Mouse (Mus musculus) bone marrow macrophage, adult 2 months (primary cell): Measurements from ENCODE around the gene Polr3e. TPM values are rescaled to one million over a fixed set of nuclear protein-coding genes. Genes with fewer than 3 reads are reported as not detected.
A peak's percentile ranks its signal among the peaks of the same experiment; 100 is the strongest.

ENCODE experiments used
- H3K27ac ChIP-seq: 2 replicates; pipeline ENCODE4 v1.5.1; 2012; ENCODE audit warnings: low read depth, low read length; ENCODE audit not compliant: insufficient read depth
- H3K4me1 ChIP-seq: 2 replicates; pipeline ENCODE4 v1.6.1; 2012; ENCODE audit warnings: low read length; ENCODE audit not compliant: control insufficient read depth, insufficient read depth
- H3K4me3 ChIP-seq: 2 replicates; pipeline ENCODE4 v1.5.1; 2012; ENCODE audit warnings: mild to moderate bottlenecking, low read length, moderate library complexity; ENCODE audit not compliant: insufficient read depth
- CTCF ChIP-seq: IDR thresholded peaks from 2 replicates; pipeline ENCODE4 v1.5.1; 2012; ENCODE audit warnings: low read depth, mild to moderate bottlenecking, low read length, moderate library complexity
- POLR2A ChIP-seq: IDR thresholded peaks from 2 replicates; pipeline ENCODE4 v1.6.1; 2012; ENCODE audit warnings: mild to moderate bottlenecking, low read depth, low read length, borderline replicate concordance
- polyA plus RNA-seq: library from polyadenylated mRNA; stranded (reverse); fragments of >200 nt; gene quantifications from 2 replicates; pipeline ENCODE4 v1.2.4, GENCODE M21; 2012; ENCODE audit not compliant: missing spikeins, insufficient read depth, insufficient read length

The Polr3e gene
- polyA plus RNA-seq, 1 experiment = 9.3 TPM

- TF ChIP-seq POLR2A (no peak), CTCF (no peak)
- Histone ChIP-seq H3K4me3 (no peak overlapping the region), H3K27ac (no peak overlapping the region), H3K4me1 (peaks cover 31% of the 10 kb centered on the region)
Observed at GRCm38 (mm10) chr7:120880770-120881169, 36.8 kb upstream of the Polr3e start.

- no peak for TF ChIP-seq CTCF
- TF ChIP-seq POLR2A = no peak
- Histone ChIP-seq H3K4me1 (peaks cover 31% of the 10 kb centered on the region), H3K27ac (no peak overlapping the region), H3K4me3 (no peak overlapping the region)
Observed at GRCm38 (mm10) chr7:120881451-120881850, 36.1 kb upstream of the Polr3e start.

GRCm38 (mm10) chr7:120882674-120883073 is 34.9 kb upstream of the Polr3e start:
- Histone ChIP-seq H3K4me1 (peaks cover 27% of the 10 kb centered on the region), H3K27ac (no peak overlapping the region), H3K4me3 (no peak overlapping the region)
- TF ChIP-seq CTCF (no peak), POLR2A (no peak)

GRCm38 (mm10) chr7:120883523-120884290 is 33.8 kb upstream of the Polr3e start:
- H3K4me1 ChIP-seq = peaks cover 27% of the 10 kb centered on the region
- no peak overlapping the region for H3K4me3 ChIP-seq
- no peak for TF ChIP-seq CTCF
- no peak for TF ChIP-seq POLR2A
- H3K27ac ChIP-seq = peak overlapping the region; percentile 79

- Histone ChIP-seq H3K4me1 (peaks cover 27% of the 10 kb centered on the region), H3K4me3 (no peak overlapping the region), H3K27ac (no peak overlapping the region)
- TF ChIP-seq CTCF = no peak
- no peak for TF ChIP-seq POLR2A
Observed at GRCm38 (mm10) chr7:120884746-120885145, 32.8 kb upstream of the Polr3e start.

- no peak overlapping the region for H3K27ac ChIP-seq
- no peaks in the 10 kb centered on the region for H3K4me1 ChIP-seq
- no peak overlapping the region for H3K4me3 ChIP-seq
- TF ChIP-seq CTCF (no peak), POLR2A (no peak)
Observed at GRCm38 (mm10) chr7:120893123-120893522, 24.4 kb upstream of the Polr3e start.

- no peak for TF ChIP-seq CTCF
- TF ChIP-seq POLR2A = no peak
- H3K4me3 ChIP-seq = no peak overlapping the region
- H3K27ac ChIP-seq = no peak overlapping the region
- H3K4me1 ChIP-seq = peaks cover 11% of the 10 kb centered on the region
Observed at GRCm38 (mm10) chr7:120897054-120897453, 20.5 kb upstream of the Polr3e start.

- TF ChIP-seq CTCF = no peak
- TF ChIP-seq POLR2A = no peak
- Histone ChIP-seq H3K4me3 (no peak overlapping the region), H3K4me1 (peaks cover 11% of the 10 kb centered on the region), H3K27ac (no peak overlapping the region)
Observed at GRCm38 (mm10) chr7:120897711-120898335, 19.7 kb upstream of the Polr3e start.

GRCm38 (mm10) chr7:120900191-120900590 is 17.4 kb upstream of the Polr3e start:
- no peak overlapping the region for H3K4me3 ChIP-seq
- no peak for TF ChIP-seq POLR2A
- TF ChIP-seq CTCF = no peak
- H3K4me1 ChIP-seq = peaks cover 11% of the 10 kb centered on the region
- H3K27ac ChIP-seq = no peak overlapping the region

GRCm38 (mm10) chr7:120901701-120902100 is 15.8 kb upstream of the Polr3e start:
- Histone ChIP-seq H3K4me3 (0 out of 2 replicates have a peak overlapping the region, but pooled peaks have one; percentile 10), H3K27ac (peak overlapping the region; percentile 36), H3K4me1 (peaks cover 11% of the 10 kb centered on the region)
- TF ChIP-seq POLR2A (no peak), CTCF (no peak)
